Mouse (Mus musculus) CH12.LX (cell line): ENCODE measurements around the gene Pigu.

Experiments
- CTCF ChIP-seq, 2 experiments: IDR thresholded peaks in 1 of 2; conservative IDR thresholded peaks in 1 of 2; 2 replicates each; pipeline ENCODE4 v1.5.1; 2011 to 2012; ENCODE audit warnings: low read depth in 2 of 2, low read length in 2 of 2, improper control_type of control experiment in 1 of 2, inconsistent platforms in 1 of 2, mild to moderate bottlenecking in 1 of 2, moderate library complexity in 1 of 2
- EP300 ChIP-seq: IDR thresholded peaks from 2 replicates; pipeline ENCODE4 v1.6.1; 2011; ENCODE audit warnings: low read length, improper control_type of control experiment
- MAX ChIP-seq: IDR thresholded peaks from 2 replicates; pipeline ENCODE4 v1.6.1; 2011; ENCODE audit warnings: low read length, improper control_type of control experiment
- POLR2A ChIP-seq: IDR thresholded peaks from 2 replicates; pipeline ENCODE4 v1.6.1; 2011; ENCODE audit warnings: low read depth, mild to moderate bottlenecking, improper control_type of control experiment, low read length
- ZC3H11A ChIP-seq: IDR thresholded peaks from 2 replicates; pipeline ENCODE4 v1.6.1; 2012; ENCODE audit warnings: low read depth, mild to moderate bottlenecking, inconsistent platforms, low read length, improper control_type of control experiment

DNA sequence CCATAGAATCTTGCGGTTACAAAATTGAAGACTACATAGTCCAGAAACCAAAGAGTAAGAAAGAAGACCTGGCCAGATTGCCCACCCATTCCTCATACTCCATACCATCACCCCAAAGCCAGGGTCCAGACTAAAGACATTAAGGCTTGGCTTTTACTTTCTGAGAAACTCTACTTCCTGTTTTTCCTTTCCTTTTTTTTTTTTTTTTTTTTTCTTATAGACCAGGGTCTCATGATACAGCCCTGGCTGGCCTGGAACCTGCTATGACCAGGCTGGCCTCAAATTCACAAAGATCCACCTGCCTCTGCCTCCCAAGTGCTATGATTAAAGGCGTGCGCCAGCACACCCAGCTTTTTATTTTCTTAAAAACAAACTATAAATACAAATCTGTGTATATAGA, 21.0 kb downstream of the Pigu start:
- TF ChIP-seq POLR2A (no peak), EP300 (no peak), CTCF (conservative IDR thresholded peaks at IDR 0.05 in 1 of 2, IDR thresholded peaks at IDR 0.05 in 1 of 2; ENCODE audit: low read depth in 2 of 2, low read length in 2 of 2) (no peak), ZC3H11A (no peak), MAX (no peak)
